Comparison of ENCODE assay signal across 16 mouse cellular contexts in genomic region chr5:33248186-33248585, GRCm38 (mm10). TPM values are rescaled to one million over a fixed set of nuclear protein-coding genes. Genes with fewer than 3 reads are reported as not detected.
"Had no signal": no experiment of that assay in that cellular context is flagged by ENCODE, and none has a peak within 500 bp of the region (broad histone marks: within the 10 kb centered on the region; RNA-seq: fewer than 3 reads in every experiment).

No protein-coding gene starts in this region.

- H3K4me3 ChIP-seq: left cerebral cortex, adult 2 months; liver, embryonic 13.5 days; midbrain, embryonic 12.5 days; midbrain, embryonic 15.5 days; neural tube, embryonic 13.5 days had no signal

- H3K4me1 ChIP-seq: liver, embryonic 13.5 days; midbrain, embryonic 12.5 days; midbrain, embryonic 15.5 days; neural tube, embryonic 13.5 days had no signal

- H3K27me3 ChIP-seq: liver, embryonic 13.5 days; midbrain, embryonic 12.5 days; midbrain, embryonic 15.5 days; neural tube, embryonic 13.5 days had no signal

- ATAC-seq: lung, postnatal 0 days; midbrain, embryonic 15.5 days had no signal

- DNase-seq: kidney, postnatal 14 days; layer of hippocampus, postnatal 36 days; liver, embryonic 13.5 days; lung, embryonic 14.5 days; right cerebral cortex, postnatal 25 days; spleen, adult 18-20 months; thymus, adult 18-20 months; thymus, postnatal 36 days had no signal

- H3K4me2 ChIP-seq: liver, embryonic 13.5 days; lung, embryonic 14.5 days; midbrain, embryonic 12.5 days; midbrain, embryonic 15.5 days; neural tube, embryonic 13.5 days had no signal

- H3K9ac ChIP-seq: liver, embryonic 13.5 days; lung, embryonic 14.5 days; midbrain, embryonic 12.5 days; midbrain, embryonic 15.5 days; neural tube, embryonic 13.5 days had no signal

- H3K9me3 ChIP-seq: liver, embryonic 13.5 days; midbrain, embryonic 12.5 days; midbrain, embryonic 15.5 days; neural tube, embryonic 13.5 days had no signal

- H3K27ac ChIP-seq: liver, embryonic 13.5 days; macrophage; midbrain, embryonic 12.5 days; midbrain, embryonic 15.5 days; neural tube, embryonic 13.5 days had no signal

RNA-seq across cellular contexts. Expression of gene Spon2, which starts 29.9 kb away (rescaled TPM):
- total RNA-seq: layer of hippocampus, adult 8-10 months; neutrophil, adult 5-6 weeks had no signal
- polyA plus RNA-seq: macrophage had no signal
